Comparison of ENCODE assay signal across 8 mouse cellular contexts in the genomic region with DNA sequence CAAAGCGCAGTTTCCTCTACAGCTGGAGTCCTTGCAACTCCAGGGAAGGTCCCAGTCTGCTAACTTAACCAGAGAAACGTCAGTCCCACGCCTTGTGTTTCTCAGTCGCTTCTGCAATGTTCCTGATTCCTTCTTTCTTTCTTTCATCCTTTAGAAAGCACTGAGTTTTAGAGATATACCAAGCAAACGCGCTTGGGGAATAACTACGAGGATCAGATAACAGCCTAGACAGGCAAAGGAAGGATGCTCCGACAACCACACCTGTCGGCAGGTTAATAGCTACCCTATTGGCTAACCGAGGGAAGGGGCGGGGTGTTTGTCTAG. TPM values are rescaled to one million over a fixed set of nuclear protein-coding genes. Genes with fewer than 3 reads are reported as not detected.
DNase-seq lines count a peak whose midpoint lies in the region; ATAC-seq lines count a peak whose summit lies in the region.

No protein-coding gene starts in this region.

- peak overlapping the region; percentile 71 for H3K4me2 ChIP-seq in lung, embryonic 16.5 days (ENCODE audit: low read depth, low read length)
- H3K4me2 ChIP-seq in embryonic facial prominence, embryonic 14.5 days (ENCODE audit: low read depth, low read length) = peak overlapping the region; percentile 64
- peak overlapping the region; percentile 52 for H3K4me2 ChIP-seq in hindbrain, embryonic 14.5 days (replicated peaks)

- H3K27me3 ChIP-seq in lung, embryonic 16.5 days (ENCODE audit: control insufficient read depth, insufficient read depth, low read depth, low read length) = no peaks in the 10 kb centered on the region
- H3K27me3 ChIP-seq in embryonic facial prominence, embryonic 14.5 days (replicated peaks; ENCODE audit: control insufficient read depth, insufficient read depth, low read length) = no peaks in the 10 kb centered on the region
- no peaks in the 10 kb centered on the region for H3K27me3 ChIP-seq in hindbrain, embryonic 14.5 days (ENCODE audit: control insufficient read depth, insufficient read depth, low read length)

- peaks cover 33% of the 10 kb centered on the region for H3K4me1 ChIP-seq in lung, embryonic 16.5 days (replicated peaks; ENCODE audit: control insufficient read depth, insufficient read depth, low read length)
- peaks cover 23% of the 10 kb centered on the region for H3K4me1 ChIP-seq in embryonic facial prominence, embryonic 14.5 days (ENCODE audit: control insufficient read depth, insufficient read depth, low read length)
- H3K4me1 ChIP-seq in hindbrain, embryonic 14.5 days (replicated peaks; ENCODE audit: control insufficient read depth, insufficient read depth, low read length) = peaks cover 35% of the 10 kb centered on the region

- H3K9ac ChIP-seq in lung, embryonic 16.5 days (ENCODE audit: low read length) = peak overlapping the region; percentile 42
- peak overlapping the region; percentile 53; the same call in 1 of the 2 replicates for H3K9ac ChIP-seq in embryonic facial prominence, embryonic 14.5 days (ENCODE audit: low read depth, low read length)
- H3K9ac ChIP-seq in hindbrain, embryonic 14.5 days = 0 out of 2 replicates have a peak overlapping the region, but pooled peaks have one; percentile 9

- H3K4me3 ChIP-seq in lung, embryonic 16.5 days (ENCODE audit: low read length) = peak overlapping the region; percentile 56
- H3K4me3 ChIP-seq in embryonic facial prominence, embryonic 14.5 days (ENCODE audit: low read depth, low read length) = peak overlapping the region; percentile 40
- peak overlapping the region; percentile 85 for H3K4me3 ChIP-seq in hindbrain, embryonic 14.5 days (replicated peaks; ENCODE audit: low read length)

- ATAC-seq in lung, embryonic 16.5 days (ENCODE audit: low read depth) = no peak
- ATAC-seq in embryonic facial prominence, embryonic 14.5 days (ENCODE audit: low read depth) = no peak
- ATAC-seq in hindbrain, embryonic 14.5 days (ENCODE audit: low FRiP score) = no peak
- 0 out of 2 replicates have a peak, but pooled peaks have one; percentile 0 for ATAC-seq in megakaryocyte-erythroid progenitor cell, adult 5-6 weeks (replicated peaks; ENCODE audit: low FRiP score, low TSS enrichment, poor library complexity, severe bottlenecking)

- H3K9me3 ChIP-seq in lung, embryonic 16.5 days (ENCODE audit: control insufficient read depth, low read length) = no peaks in the 10 kb centered on the region
- no peaks in the 10 kb centered on the region for H3K9me3 ChIP-seq in embryonic facial prominence, embryonic 14.5 days (ENCODE audit: control insufficient read depth, low read length)
- no peaks in the 10 kb centered on the region for H3K9me3 ChIP-seq in hindbrain, embryonic 14.5 days (ENCODE audit: control insufficient read depth, low read length)

- peaks cover 14% of the 10 kb centered on the region for H3K36me3 ChIP-seq in lung, embryonic 16.5 days (ENCODE audit: control insufficient read depth, insufficient read depth, low read length)
- H3K36me3 ChIP-seq in embryonic facial prominence, embryonic 14.5 days (ENCODE audit: control insufficient read depth, insufficient read depth, low read length) = peaks cover 28% of the 10 kb centered on the region
- H3K36me3 ChIP-seq in hindbrain, embryonic 14.5 days (replicated peaks; ENCODE audit: control insufficient read depth, insufficient read depth) = peaks cover 26% of the 10 kb centered on the region

- no peak for DNase-seq in lung, postnatal 10 days
- no peak for DNase-seq in embryonic facial prominence, embryonic 14.5 days (ENCODE audit: low spot score)
- DNase-seq in hindbrain, embryonic 14.5 days (ENCODE audit: low spot score) = no peak
- peak; percentile 94 for DNase-seq in thymus, postnatal 4 days
- no peak for DNase-seq in layer of hippocampus, adult 8-10 months (ENCODE audit: low spot score in 2 of 2)
- DNase-seq in embryo, embryonic 9.5 days (ENCODE audit: extremely low spot score) = no peak

- 1% methylated on average over 11 of the region's 11 CpGs for WGBS in lung, embryonic 16.5 days
- WGBS in embryonic facial prominence, embryonic 14.5 days = 0% methylated on average over 11 of the region's 11 CpGs
- under 1% methylated on average over 11 of the region's 11 CpGs for WGBS in hindbrain, embryonic 14.5 days

- peak overlapping the region; percentile 82 for H3K27ac ChIP-seq in lung, embryonic 16.5 days (ENCODE audit: low read length)
- H3K27ac ChIP-seq in embryonic facial prominence, embryonic 14.5 days (replicated peaks; ENCODE audit: low read depth, low read length) = peak overlapping the region; percentile 6
- no peak overlapping the region for H3K27ac ChIP-seq in hindbrain, embryonic 14.5 days

RNA-seq across cellular contexts. Expression of a gene that starts 0.8 kb away (rescaled TPM):
- polyA plus RNA-seq in lung, embryonic 16.5 days (2015; fragmentation: Nextera tagmentation; extraction: Ambion mirVana) = 52.6 and 66.3 TPM in 2 replicates
- 50.7 and 51.0 TPM in 2 replicates for polyA plus RNA-seq in embryonic facial prominence, embryonic 14.5 days (2014; fragmentation: Nextera tagmentation; extraction: Ambion mirVana)
- polyA plus RNA-seq in hindbrain, embryonic 14.5 days (2014; fragmentation: Nextera tagmentation; extraction: Ambion mirVana) = 34.4 and 39.2 TPM in 2 replicates
- 117 and 166 TPM in 2 replicates for total RNA-seq in megakaryocyte-erythroid progenitor cell, adult 5-6 weeks (2014; fragmentation: Nextera tagmentation)
- total RNA-seq in megakaryocyte-erythroid progenitor cell, adult 5-6 weeks (2017) = 21.2 and 47.8 TPM in 2 replicates
- 10 to 100 TPM; 49.6 to 68.5 (median 58.8) TPM for total RNA-seq in layer of hippocampus, adult 8-10 months (2022)

RNA-seq across cellular contexts. Expression of a gene that starts 14.5 kb away (rescaled TPM):
- 89.6 and 91.0 TPM in 2 replicates for polyA plus RNA-seq in lung, embryonic 16.5 days (2015; fragmentation: Nextera tagmentation; extraction: Ambion mirVana)
- 74.0 and 88.2 TPM in 2 replicates for polyA plus RNA-seq in embryonic facial prominence, embryonic 14.5 days (2014; fragmentation: Nextera tagmentation; extraction: Ambion mirVana)
- polyA plus RNA-seq in hindbrain, embryonic 14.5 days (2014; fragmentation: Nextera tagmentation; extraction: Ambion mirVana) = 79.5 and 80.8 TPM in 2 replicates
- total RNA-seq in megakaryocyte-erythroid progenitor cell, adult 5-6 weeks (2014; fragmentation: Nextera tagmentation) = 53.7 and 61.4 TPM in 2 replicates
- 125 and 128 TPM in 2 replicates for total RNA-seq in megakaryocyte-erythroid progenitor cell, adult 5-6 weeks (2017)
- total RNA-seq in layer of hippocampus, adult 8-10 months (2022) = 10 to 100 TPM; 50.3 to 53.0 (median 51.0) TPM

RNA-seq across cellular contexts. Expression of a gene that starts 14.6 kb away (rescaled TPM):
- 19.1 and 19.9 TPM in 2 replicates for polyA plus RNA-seq in lung, embryonic 16.5 days (2015; fragmentation: Nextera tagmentation; extraction: Ambion mirVana)
- 19.1 and 20.5 TPM in 2 replicates for polyA plus RNA-seq in embryonic facial prominence, embryonic 14.5 days (2014; fragmentation: Nextera tagmentation; extraction: Ambion mirVana)
- 27.0 and 31.7 TPM in 2 replicates for polyA plus RNA-seq in hindbrain, embryonic 14.5 days (2014; fragmentation: Nextera tagmentation; extraction: Ambion mirVana)
- total RNA-seq in megakaryocyte-erythroid progenitor cell, adult 5-6 weeks (2014; fragmentation: Nextera tagmentation) = 17.6 and 26.3 TPM in 2 replicates
- 38.1 and 45.9 TPM in 2 replicates for total RNA-seq in megakaryocyte-erythroid progenitor cell, adult 5-6 weeks (2017)
- 10 to 100 TPM; 36.3 to 53.8 (median 39.7) TPM for total RNA-seq in layer of hippocampus, adult 8-10 months (2022)

RNA-seq across cellular contexts. Expression of a gene that starts 21.3 kb away (rescaled TPM):
- polyA plus RNA-seq in lung, embryonic 16.5 days (2015; fragmentation: Nextera tagmentation; extraction: Ambion mirVana) = 12.2 and 13.5 TPM in 2 replicates
- 13.1 and 13.4 TPM in 2 replicates for polyA plus RNA-seq in embryonic facial prominence, embryonic 14.5 days (2014; fragmentation: Nextera tagmentation; extraction: Ambion mirVana)
- polyA plus RNA-seq in hindbrain, embryonic 14.5 days (2014; fragmentation: Nextera tagmentation; extraction: Ambion mirVana) = 10.5 and 11.7 TPM in 2 replicates
- total RNA-seq in megakaryocyte-erythroid progenitor cell, adult 5-6 weeks (2014; fragmentation: Nextera tagmentation) = 5.5 and 8.1 TPM in 2 replicates
- 7.1 and 15.2 TPM in 2 replicates for total RNA-seq in megakaryocyte-erythroid progenitor cell, adult 5-6 weeks (2017)
- total RNA-seq in layer of hippocampus, adult 8-10 months (2022) = 1 to 10 TPM; 4.4 to 6.8 (median 5.5) TPM

RNA-seq across cellular contexts. Expression of a gene that starts 27.1 kb away (rescaled TPM):
- polyA plus RNA-seq in lung, embryonic 16.5 days (2015; fragmentation: Nextera tagmentation; extraction: Ambion mirVana) = 502 and 505 TPM in 2 replicates
- polyA plus RNA-seq in embryonic facial prominence, embryonic 14.5 days (2014; fragmentation: Nextera tagmentation; extraction: Ambion mirVana) = 497 and 552 TPM in 2 replicates
- 503 and 642 TPM in 2 replicates for polyA plus RNA-seq in hindbrain, embryonic 14.5 days (2014; fragmentation: Nextera tagmentation; extraction: Ambion mirVana)
- total RNA-seq in megakaryocyte-erythroid progenitor cell, adult 5-6 weeks (2014; fragmentation: Nextera tagmentation) = 427 and 468 TPM in 2 replicates
- total RNA-seq in megakaryocyte-erythroid progenitor cell, adult 5-6 weeks (2017) = 170 and 216 TPM in 2 replicates
- total RNA-seq in layer of hippocampus, adult 8-10 months (2022) = 100 to 1,000 TPM; 526 to 633 (median 592) TPM
